Mouse (Mus musculus): ENCODE results near the gene Lrrfip1. TPM values are rescaled to one million over a fixed set of nuclear protein-coding genes. Genes with fewer than 3 reads are reported as not detected.

Gene Lrrfip1
- polyA plus RNA-seq, 1 experiment from 2014 or later: 16.7 TPM

DNA sequence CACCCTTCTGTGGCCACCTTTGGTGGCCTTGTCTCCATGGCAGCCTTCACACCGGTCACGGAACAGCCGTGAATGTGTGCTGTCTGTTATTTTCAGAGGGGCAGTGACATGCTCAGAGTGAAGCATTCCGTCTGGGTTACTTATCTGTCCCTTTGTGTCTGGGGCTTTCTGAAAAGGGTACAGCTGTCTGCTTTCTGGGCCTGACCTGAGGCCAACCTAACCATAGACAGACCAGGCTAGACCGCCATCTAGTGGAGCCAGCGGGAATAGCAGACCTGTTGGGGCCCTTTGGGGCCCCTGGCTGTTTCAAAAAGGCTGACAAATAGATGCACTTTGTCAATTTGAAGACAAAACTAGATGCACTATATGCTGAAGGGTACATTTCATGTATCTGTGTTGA lies 100.3 kb downstream of the Lrrfip1 start:
- no peak for ATAC-seq (ENCODE audit: insufficient read depth)
- Histone ChIP-seq H3K27ac (replicated peaks) (no peak overlapping the region), H3K9ac (no peak overlapping the region), H3K4me1 (replicated peaks) (peaks cover 23% of the 10 kb centered on the region; the same call in 1 of the 2 replicates), H3K4me3 (replicated peaks) (no peak overlapping the region), H3K9me3 (replicated peaks) (no peaks in the 10 kb centered on the region), H3K4me2 (no peak overlapping the region), H3K36me3 (replicated peaks) (0 out of 2 replicates have a peak, but pooled peaks cover 4% of the 10 kb centered on the region), H3K27me3 (no peaks in the 10 kb centered on the region)
- 17% methylated on average over 6 of the region's 6 CpGs for WGBS (ENCODE audit: insufficient replicate concordance)

DNA sequence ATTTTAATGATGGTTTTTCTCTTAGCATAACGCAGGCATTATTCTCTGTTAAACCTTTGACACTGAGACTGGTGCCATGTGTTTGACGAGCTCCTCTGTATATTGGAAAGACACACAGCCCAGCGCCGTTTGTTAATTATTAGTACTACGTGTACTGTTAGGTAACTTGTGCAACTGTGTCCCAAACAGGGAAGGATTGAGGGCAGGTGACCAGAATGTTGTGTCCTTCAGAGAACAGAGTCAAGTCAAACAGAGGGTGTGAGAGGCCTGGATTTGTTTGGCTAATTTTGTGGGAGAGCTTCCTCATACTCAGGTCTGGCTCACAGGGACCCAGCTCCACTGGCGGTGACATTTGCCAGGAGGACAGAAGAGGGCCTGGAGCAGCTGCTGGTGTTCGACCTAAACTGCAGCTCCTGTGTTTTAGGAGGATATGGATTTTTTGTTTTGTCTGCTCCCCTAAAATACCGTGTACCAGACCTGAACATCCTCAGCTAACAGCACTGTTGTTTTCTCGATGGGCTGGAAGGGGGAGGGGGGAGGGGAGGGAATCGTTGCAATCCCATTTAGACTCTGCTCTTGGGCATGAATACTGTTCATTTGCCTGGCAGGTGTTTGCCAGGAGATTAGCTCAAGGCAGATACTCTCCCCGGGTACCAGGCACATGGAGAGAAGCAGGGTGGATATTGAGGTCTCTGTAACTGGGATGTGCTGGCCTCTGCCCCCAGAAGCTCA lies 103.3 kb downstream of the Lrrfip1 start:
- H3K36me3 ChIP-seq (replicated peaks): peaks cover 15% of the 10 kb centered on the region
- H3K4me1 ChIP-seq (replicated peaks): peaks cover 11% of the 10 kb centered on the region; the same call in 1 of the 2 replicates
- H3K9me3 ChIP-seq (replicated peaks): no peaks in the 10 kb centered on the region
- H3K27ac ChIP-seq (replicated peaks): peak overlapping the region; percentile 48
- H3K4me3 ChIP-seq (replicated peaks): no peak overlapping the region
- ATAC-seq (ENCODE audit: insufficient read depth): peak; percentile 79
- H3K9ac ChIP-seq: no peak overlapping the region
- 61% methylated on average over 11 of the region's 11 CpGs for WGBS (ENCODE audit: insufficient replicate concordance)
- no peaks in the 10 kb centered on the region for H3K27me3 ChIP-seq
- H3K4me2 ChIP-seq: no peak overlapping the region

DNA sequence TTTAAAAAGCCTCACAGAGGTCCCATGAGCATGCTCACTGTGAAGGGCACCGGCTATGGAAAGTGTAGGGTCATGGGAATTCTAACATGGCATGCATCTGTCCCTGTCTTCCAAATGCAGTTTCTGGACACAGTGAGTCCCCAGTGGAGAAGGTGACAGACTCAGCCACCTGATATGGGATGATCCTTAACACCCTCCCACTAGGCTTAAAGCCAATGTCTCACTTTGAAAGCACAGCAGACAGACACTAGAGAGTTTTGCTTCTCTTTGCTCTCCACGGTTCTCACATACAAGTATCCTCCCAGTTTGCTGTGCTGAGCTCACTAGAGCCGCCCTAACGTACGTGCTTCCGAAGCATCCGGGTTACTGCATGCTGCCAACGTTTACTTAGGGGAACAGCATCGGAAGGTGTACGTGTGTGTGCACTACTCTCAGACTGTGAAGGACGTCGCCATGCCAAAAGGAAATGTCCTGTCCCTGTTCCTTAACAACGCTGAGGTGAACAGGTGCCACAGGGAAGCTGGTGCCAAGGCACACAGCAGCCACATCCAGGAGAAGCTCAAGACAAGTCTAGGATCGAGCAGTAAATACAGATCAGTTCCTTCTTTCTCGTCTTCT lies 104.9 kb downstream of the Lrrfip1 start:
- no peak overlapping the region for H3K4me3 ChIP-seq (replicated peaks)
- H3K36me3 ChIP-seq (replicated peaks): peaks cover 19% of the 10 kb centered on the region
- H3K9me3 ChIP-seq (replicated peaks): no peaks in the 10 kb centered on the region
- ATAC-seq (ENCODE audit: insufficient read depth): no peak
- peaks cover 10% of the 10 kb centered on the region; the same call in 1 of the 2 replicates for H3K4me1 ChIP-seq (replicated peaks)
- no peak overlapping the region for H3K9ac ChIP-seq
- H3K4me2 ChIP-seq: no peak overlapping the region
- 71% methylated on average over 15 of the region's 15 CpGs for WGBS (ENCODE audit: insufficient replicate concordance)
- no peak overlapping the region for H3K27ac ChIP-seq (replicated peaks)
- no peaks in the 10 kb centered on the region for H3K27me3 ChIP-seq

DNA sequence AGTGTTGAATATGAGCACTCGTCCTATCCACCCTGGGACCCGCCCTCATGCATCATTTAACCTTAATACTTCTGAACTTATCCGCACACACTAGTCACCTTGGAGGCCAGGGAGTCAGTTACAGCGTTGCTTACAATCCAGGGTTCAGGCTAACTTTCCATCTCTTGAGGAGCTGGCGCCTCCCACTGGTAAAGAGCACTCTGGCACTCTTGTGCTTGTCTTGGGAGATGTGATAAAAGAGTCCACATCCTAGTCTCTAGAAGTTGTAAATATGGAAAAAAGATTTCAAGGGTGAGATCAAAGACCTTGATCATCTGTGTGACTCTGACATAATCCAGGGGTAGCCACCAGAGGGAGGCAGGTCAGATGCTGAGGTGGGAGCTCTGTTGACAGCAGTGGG lies 109.0 kb downstream of the Lrrfip1 start:
- ATAC-seq (ENCODE audit: insufficient read depth): no peak
- H3K4me1 ChIP-seq (replicated peaks): no peaks in the 10 kb centered on the region
- no peak overlapping the region for H3K9ac ChIP-seq
- H3K4me3 ChIP-seq (replicated peaks): no peak overlapping the region
- no peak overlapping the region for H3K27ac ChIP-seq (replicated peaks)
- peaks cover 29% of the 10 kb centered on the region for H3K36me3 ChIP-seq (replicated peaks)
- H3K9me3 ChIP-seq (replicated peaks): no peaks in the 10 kb centered on the region
- H3K27me3 ChIP-seq: no peaks in the 10 kb centered on the region
- WGBS (ENCODE audit: insufficient replicate concordance): 57% methylated on average over 5 of the region's 5 CpGs
- H3K4me2 ChIP-seq: no peak overlapping the region

DNA sequence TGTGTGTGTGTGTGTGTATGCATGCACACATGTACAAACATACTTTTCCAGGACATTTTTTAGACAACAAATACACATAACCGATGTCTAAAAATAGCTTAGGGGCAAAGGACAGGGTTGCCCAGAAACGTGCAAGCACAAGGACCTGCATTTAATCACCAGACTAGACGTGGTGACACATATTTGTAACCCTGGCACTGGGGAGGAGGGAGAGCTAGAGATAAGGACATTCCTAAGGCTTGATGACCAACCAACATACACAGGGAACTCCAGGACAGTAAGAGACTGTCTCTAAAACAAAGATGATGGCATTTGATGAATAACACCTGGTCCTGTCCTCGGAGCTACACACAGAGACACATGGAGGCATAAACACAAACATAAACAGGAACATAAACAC lies 110.8 kb downstream of the Lrrfip1 start:
- H3K4me2 ChIP-seq: no peak overlapping the region
- no peak for ATAC-seq (ENCODE audit: insufficient read depth)
- H3K4me1 ChIP-seq (replicated peaks): no peaks in the 10 kb centered on the region
- no peaks in the 10 kb centered on the region for H3K27me3 ChIP-seq
- H3K27ac ChIP-seq (replicated peaks): no peak overlapping the region
- no peak overlapping the region for H3K9ac ChIP-seq
- no peak overlapping the region for H3K4me3 ChIP-seq (replicated peaks)
- H3K9me3 ChIP-seq (replicated peaks): no peaks in the 10 kb centered on the region
- 47% methylated on average over 4 of the region's 4 CpGs for WGBS (ENCODE audit: insufficient replicate concordance)
- peaks cover 36% of the 10 kb centered on the region for H3K36me3 ChIP-seq (replicated peaks)

DNA sequence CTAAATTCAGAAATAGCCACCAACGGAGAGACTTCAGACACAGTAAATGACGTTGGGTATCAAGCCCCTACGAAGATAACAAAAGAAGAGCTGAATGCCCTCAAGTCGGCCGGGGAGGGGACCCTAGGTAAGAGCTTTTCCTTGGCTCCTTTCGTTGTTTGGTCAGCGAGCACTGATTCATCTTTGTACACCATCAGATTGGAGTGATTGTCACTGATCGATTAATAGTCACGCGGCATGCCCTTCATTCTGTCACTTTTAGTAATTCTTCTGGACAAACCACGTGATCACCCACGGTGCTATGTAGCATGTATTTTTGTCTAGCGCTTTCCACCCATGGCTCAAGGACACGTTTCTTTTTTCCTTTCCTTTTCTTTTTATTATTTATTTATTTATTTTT lies 113.6 kb downstream of the Lrrfip1 start:
- WGBS (ENCODE audit: insufficient replicate concordance): 76% methylated on average over 14 of the region's 14 CpGs
- Histone ChIP-seq H3K9me3 (replicated peaks) (no peaks in the 10 kb centered on the region), H3K36me3 (replicated peaks) (peaks cover 36% of the 10 kb centered on the region), H3K4me1 (replicated peaks) (no peaks in the 10 kb centered on the region), H3K9ac (no peak overlapping the region), H3K4me3 (replicated peaks) (no peak overlapping the region), H3K4me2 (no peak overlapping the region), H3K27me3 (no peaks in the 10 kb centered on the region), H3K27ac (replicated peaks) (no peak overlapping the region)
- ATAC-seq (ENCODE audit: insufficient read depth): no peak

DNA sequence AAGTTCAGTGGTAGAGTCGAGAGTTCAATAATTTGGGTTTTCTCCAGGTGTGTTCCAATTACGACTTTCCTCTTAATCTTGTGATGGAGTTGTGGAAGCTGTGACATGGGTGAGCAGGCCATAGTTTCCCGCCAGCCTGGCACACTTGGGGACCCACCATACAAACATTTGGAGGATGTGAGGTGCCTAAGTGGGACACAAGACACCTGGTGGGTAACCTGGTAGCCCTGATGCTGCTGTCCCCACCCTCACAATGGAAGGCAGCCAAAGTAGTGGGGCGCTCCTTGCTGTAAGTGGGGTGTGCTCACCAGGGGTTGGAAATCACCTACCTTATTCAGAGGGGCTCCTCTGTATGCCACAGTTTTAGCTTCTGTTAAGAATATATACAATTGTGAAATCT lies 114.1 kb downstream of the Lrrfip1 start:
- no peak overlapping the region for H3K4me2 ChIP-seq
- no peak overlapping the region for H3K27ac ChIP-seq (replicated peaks)
- H3K4me3 ChIP-seq (replicated peaks): no peak overlapping the region
- H3K9ac ChIP-seq: no peak overlapping the region
- no peaks in the 10 kb centered on the region for H3K27me3 ChIP-seq
- H3K4me1 ChIP-seq (replicated peaks): no peaks in the 10 kb centered on the region
- ATAC-seq (ENCODE audit: insufficient read depth): no peak
- peaks cover 35% of the 10 kb centered on the region for H3K36me3 ChIP-seq (replicated peaks)
- no peaks in the 10 kb centered on the region for H3K9me3 ChIP-seq (replicated peaks)
- 72% methylated on average over 4 of the region's 4 CpGs for WGBS (ENCODE audit: insufficient replicate concordance)

DNA sequence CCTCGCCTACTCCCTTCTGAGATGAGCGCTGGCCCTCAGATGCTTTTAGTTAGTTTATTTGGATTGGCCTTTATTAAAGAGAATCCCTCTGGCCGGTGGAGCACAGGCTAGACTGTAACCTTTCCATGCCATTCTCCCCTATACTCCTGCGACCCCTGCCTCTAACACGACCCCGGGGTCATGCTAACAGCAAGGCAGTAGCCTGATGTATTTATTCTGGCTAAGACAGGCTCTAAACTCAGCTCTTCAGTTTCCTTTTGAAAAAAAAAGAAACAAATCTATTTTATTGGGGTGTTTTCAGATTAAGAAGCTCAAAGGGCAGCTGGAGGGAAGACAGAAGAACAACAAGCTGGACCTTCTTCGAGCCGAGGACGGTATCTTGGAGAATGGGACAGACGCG lies 123.6 kb downstream of the Lrrfip1 start:
- Histone ChIP-seq H3K9me3 (replicated peaks) (no peaks in the 10 kb centered on the region), H3K27me3 (no peaks in the 10 kb centered on the region), H3K4me3 (replicated peaks) (no peak overlapping the region), H3K4me2 (no peak overlapping the region), H3K36me3 (replicated peaks) (peaks cover 44% of the 10 kb centered on the region), H3K4me1 (replicated peaks) (no peaks in the 10 kb centered on the region), H3K9ac (no peak overlapping the region), H3K27ac (replicated peaks) (no peak overlapping the region)
- no peak for ATAC-seq (ENCODE audit: insufficient read depth)
- WGBS (ENCODE audit: insufficient replicate concordance): 75% methylated on average over 11 of the region's 11 CpGs

DNA sequence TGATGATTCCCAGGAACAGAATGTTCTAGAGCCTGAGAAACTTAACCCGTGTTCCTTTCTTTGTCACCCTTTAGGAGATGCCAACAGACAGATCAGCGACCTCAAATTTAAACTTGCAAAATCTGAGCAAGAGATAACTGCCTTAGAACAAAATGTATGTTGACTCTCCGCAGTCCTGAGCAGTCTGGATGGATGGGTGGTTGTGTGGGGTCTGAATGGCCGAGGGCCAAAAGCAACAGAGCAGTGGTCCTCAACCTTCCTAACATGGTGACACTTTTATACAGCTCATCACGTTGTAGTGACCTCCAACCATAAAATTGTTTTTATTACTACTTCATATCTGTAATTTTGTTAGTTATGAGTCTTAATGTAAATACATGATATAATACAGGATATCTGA lies 124.5 kb downstream of the Lrrfip1 start:
- H3K9ac ChIP-seq: no peak overlapping the region
- no peaks in the 10 kb centered on the region for H3K9me3 ChIP-seq (replicated peaks)
- ATAC-seq (ENCODE audit: insufficient read depth): no peak
- H3K4me3 ChIP-seq (replicated peaks): no peak overlapping the region
- WGBS (ENCODE audit: insufficient replicate concordance): 70% methylated on average over 5 of the region's 5 CpGs
- no peak overlapping the region for H3K27ac ChIP-seq (replicated peaks)
- H3K4me1 ChIP-seq (replicated peaks): no peaks in the 10 kb centered on the region
- peaks cover 49% of the 10 kb centered on the region for H3K36me3 ChIP-seq (replicated peaks)
- H3K4me2 ChIP-seq: no peak overlapping the region
- no peaks in the 10 kb centered on the region for H3K27me3 ChIP-seq

DNA sequence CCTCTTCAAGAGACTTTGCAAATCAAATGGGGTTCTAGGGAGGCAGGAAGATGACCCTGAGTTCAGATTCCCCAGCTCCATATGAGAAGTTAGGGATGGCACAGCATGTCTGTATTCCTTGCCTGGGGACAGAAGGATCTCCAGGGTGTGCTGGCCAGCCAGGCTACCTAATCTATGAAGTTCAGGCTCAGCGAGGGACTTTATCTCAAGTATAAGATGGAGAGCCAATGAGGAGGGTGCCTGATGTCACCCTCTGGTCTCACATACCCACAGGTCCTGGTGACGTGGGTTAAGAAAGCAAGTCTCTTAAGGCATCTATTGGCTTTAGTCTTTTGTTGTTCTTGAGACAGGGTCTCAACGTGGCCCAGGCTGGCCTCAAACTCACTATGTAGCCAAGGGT lies 124.9 kb downstream of the Lrrfip1 start:
- WGBS (ENCODE audit: insufficient replicate concordance): 40% methylated on average over 3 of the region's 3 CpGs
- H3K27me3 ChIP-seq: no peaks in the 10 kb centered on the region

DNA sequence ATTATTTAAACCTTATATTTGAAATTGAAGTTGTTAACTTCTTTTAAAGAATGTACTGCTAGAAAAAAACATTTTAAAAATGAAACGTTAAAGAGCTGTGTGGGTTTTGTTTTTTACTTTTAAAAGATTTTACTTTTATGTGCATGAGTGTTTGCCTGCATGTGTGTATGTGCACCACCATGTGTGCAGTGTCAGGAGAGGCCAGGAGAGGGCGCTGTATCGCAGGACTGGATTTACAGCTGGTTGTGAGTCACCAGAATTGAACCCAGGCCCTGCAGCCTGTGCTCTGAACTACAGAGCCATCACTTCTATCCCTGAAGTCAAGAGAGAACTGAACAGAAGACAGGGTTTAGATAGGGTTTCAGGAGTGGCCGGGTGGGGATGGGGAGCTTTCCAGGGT lies 130.3 kb downstream of the Lrrfip1 start:
- Histone ChIP-seq H3K27me3 (no peaks in the 10 kb centered on the region), H3K27ac (replicated peaks) (no peak overlapping the region), H3K36me3 (replicated peaks) (peaks cover 36% of the 10 kb centered on the region), H3K4me3 (replicated peaks) (no peak overlapping the region), H3K4me2 (no peak overlapping the region), H3K9me3 (replicated peaks) (no peaks in the 10 kb centered on the region), H3K4me1 (replicated peaks) (no peaks in the 10 kb centered on the region), H3K9ac (no peak overlapping the region)
- no peak for ATAC-seq (ENCODE audit: insufficient read depth)
- 76% methylated on average over 4 of the region's 4 CpGs for WGBS (ENCODE audit: insufficient replicate concordance)

More for the DNA sequence above, 124.9 kb downstream of the Lrrfip1 start:
- no peak for ATAC-seq (ENCODE audit: insufficient read depth)
- no peaks in the 10 kb centered on the region for H3K4me1 ChIP-seq (replicated peaks)
- no peak overlapping the region for H3K4me2 ChIP-seq
- no peaks in the 10 kb centered on the region for H3K9me3 ChIP-seq (replicated peaks)
- peaks cover 54% of the 10 kb centered on the region for H3K36me3 ChIP-seq (replicated peaks)
- no peak overlapping the region for H3K27ac ChIP-seq (replicated peaks)
- H3K9ac ChIP-seq: no peak overlapping the region
- no peak overlapping the region for H3K4me3 ChIP-seq (replicated peaks)
